Mouse (Mus musculus) large intestine, adult 2 months (tissue): ENCODE results near the gene Aldh1a3. TPM values are rescaled to one million over a fixed set of nuclear protein-coding genes. Genes with fewer than 3 reads are reported as not detected.

Source experiments
- DNase-seq: peaks from one replicate; pipeline ENCODE4 v3.0.0-alpha.2; 2012; ENCODE audit warnings: low read depth, low spot score
- WGBS: fragments of 180-500 bp; shearing (Covaris S2); methylation state at CpG from one replicate; pipeline ENCODE4 v1.1.7; 2018; 5-methylcytosine and 5-hydroxymethylcytosine counted together
- polyA plus RNA-seq: library from polyadenylated mRNA; depleted of rRNA; stranded (reverse); fragments of >200 nt; gene quantifications from 2 replicates; pipeline ENCODE4 v1.2.3, GENCODE M21; 2012; rRNA removed

The Aldh1a3 gene
- polyA plus RNA-seq, 1 experiment, result 7.0 TPM

- 30% methylated on average over 4 of the region's 4 CpGs for WGBS
- peak; percentile 51 for DNase-seq
Observed at GRCm38 (mm10) chr7:66342323-66342722, 85.0 kb downstream of the Aldh1a3 start.

Other genes with a start within 250 kb of the Aldh1a3 start
- not detected in 2 replicates for gene Gm10974, start 61.6 kb downstream of the Aldh1a3 start, polyA plus RNA-seq
- gene Lrrk1, start 39.2 kb downstream of the Aldh1a3 start, polyA plus RNA-seq, result 20.1 and 25.3 TPM in 2 replicates